Mouse (Mus musculus): Measurements from ENCODE around the gene Cd82. TPM values are rescaled to one million over a fixed set of nuclear protein-coding genes. Genes with fewer than 3 reads are reported as not detected.

Cd82 gene
- polyA plus RNA-seq, 1 experiment = 181 TPM

DNA sequence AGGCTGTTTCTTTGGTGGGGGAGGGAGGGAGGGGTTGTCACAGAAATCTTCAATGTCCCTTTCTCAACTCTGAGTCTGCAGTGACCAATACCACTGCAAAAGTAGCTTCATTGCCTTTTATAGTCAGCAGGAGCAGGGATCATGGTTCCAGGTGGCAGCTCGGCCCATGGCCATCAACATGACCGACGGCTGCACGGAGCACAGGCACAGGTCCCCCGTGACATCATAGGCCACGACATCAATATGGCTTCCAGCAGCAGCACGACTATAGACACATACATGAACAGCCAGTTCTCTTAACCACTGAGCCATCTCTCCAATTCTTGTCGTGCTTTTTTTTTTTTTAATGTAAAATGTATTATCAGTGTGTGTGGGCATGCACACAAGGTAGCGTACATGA is 48.8 kb downstream of the Cd82 start:
- H3K4me3 ChIP-seq (ENCODE audit: control insufficient read depth, insufficient read depth, low read length) = no peak overlapping the region
- no peaks in the 10 kb centered on the region for H3K27me3 ChIP-seq (ENCODE audit: control insufficient read depth, insufficient read depth, low read length)
- H3K36me3 ChIP-seq (ENCODE audit: control insufficient read depth, insufficient read depth, low read length) = no peaks in the 10 kb centered on the region
- no peak overlapping the region for H3K27ac ChIP-seq (ENCODE audit: control insufficient read depth, insufficient read depth, low read length)
- WGBS = 92% methylated on average over 9 of the region's 9 CpGs
- DNase-seq = no peak
- H3K4me1 ChIP-seq (replicated peaks; ENCODE audit: control insufficient read depth, insufficient read depth, low read length) = peaks cover 15% of the 10 kb centered on the region
- no peak for TF ChIP-seq POLR2A (IDR thresholded peaks at IDR 0.05; ENCODE audit: control insufficient read depth, extremely low read depth, insufficient read depth, low read length, poor library complexity)
- TF ChIP-seq CTCF (IDR thresholded peaks at IDR 0.05; ENCODE audit: borderline replicate concordance, control insufficient read depth, extremely low read depth, insufficient read depth, low read length, poor library complexity) = no peak

DNA sequence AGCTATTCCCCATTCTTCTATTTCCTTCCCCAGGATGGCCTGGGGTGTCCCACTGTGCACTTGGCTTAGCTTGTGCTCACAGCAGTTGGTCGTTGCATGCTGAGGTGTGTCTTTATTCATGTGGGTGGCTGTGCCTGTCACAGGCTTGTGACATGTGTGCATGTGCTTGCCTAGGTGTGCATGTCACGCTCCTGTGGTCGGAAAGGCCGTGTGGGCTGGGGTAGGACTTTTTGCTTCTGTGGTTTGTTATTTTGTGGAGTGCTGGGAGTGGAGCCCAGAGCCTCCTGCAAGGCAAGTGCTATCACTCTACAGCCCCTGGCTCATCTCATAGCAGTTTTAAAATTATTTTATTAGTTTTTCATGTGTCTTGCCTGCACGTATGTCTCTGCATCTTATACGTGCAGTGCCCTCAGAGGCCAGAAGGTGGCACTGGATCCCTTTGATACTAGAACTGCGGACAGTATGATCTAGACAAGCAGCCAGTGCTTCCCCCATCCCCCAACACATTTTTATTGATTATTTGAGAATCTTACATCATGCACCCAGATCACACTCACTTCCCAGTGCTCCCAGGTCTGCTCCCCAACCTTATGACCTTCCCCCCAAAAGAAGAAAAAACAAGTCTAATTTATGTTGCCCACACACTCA is 49.4 kb downstream of the Cd82 start:
- peak; percentile 76 for DNase-seq
- Histone ChIP-seq H3K4me1 (replicated peaks; ENCODE audit: control insufficient read depth, insufficient read depth, low read length) (peaks cover 13% of the 10 kb centered on the region), H3K27ac (ENCODE audit: control insufficient read depth, insufficient read depth, low read length) (no peak overlapping the region), H3K27me3 (ENCODE audit: control insufficient read depth, insufficient read depth, low read length) (no peaks in the 10 kb centered on the region), H3K36me3 (ENCODE audit: control insufficient read depth, insufficient read depth, low read length) (no peaks in the 10 kb centered on the region), H3K4me3 (ENCODE audit: control insufficient read depth, insufficient read depth, low read length) (no peak overlapping the region)
- TF ChIP-seq POLR2A (IDR thresholded peaks at IDR 0.05; ENCODE audit: control insufficient read depth, extremely low read depth, insufficient read depth, low read length, poor library complexity) (no peak), CTCF (IDR thresholded peaks at IDR 0.05; ENCODE audit: borderline replicate concordance, control insufficient read depth, extremely low read depth, insufficient read depth, low read length, poor library complexity) (no peak)
- 44% methylated on average over 7 of the region's 7 CpGs for WGBS

GRCm38 (mm10) chr2:93412101-93412500 is 50.8 kb downstream of the Cd82 start:
- TF ChIP-seq CTCF (IDR thresholded peaks at IDR 0.05; ENCODE audit: borderline replicate concordance, control insufficient read depth, extremely low read depth, insufficient read depth, low read length, poor library complexity) (no peak), POLR2A (IDR thresholded peaks at IDR 0.05; ENCODE audit: control insufficient read depth, extremely low read depth, insufficient read depth, low read length, poor library complexity) (no peak)
- WGBS = 51% methylated on average over 4 of the region's 4 CpGs
- DNase-seq = no peak
- H3K36me3 ChIP-seq (ENCODE audit: control insufficient read depth, insufficient read depth, low read length) = no peaks in the 10 kb centered on the region
- H3K4me1 ChIP-seq (replicated peaks; ENCODE audit: control insufficient read depth, insufficient read depth, low read length) = peaks cover 11% of the 10 kb centered on the region
- H3K27me3 ChIP-seq (ENCODE audit: control insufficient read depth, insufficient read depth, low read length) = no peaks in the 10 kb centered on the region
- H3K4me3 ChIP-seq (ENCODE audit: control insufficient read depth, insufficient read depth, low read length) = no peak overlapping the region
- no peak overlapping the region for H3K27ac ChIP-seq (ENCODE audit: control insufficient read depth, insufficient read depth, low read length)

GRCm38 (mm10) chr2:93410899-93411570 is 51.9 kb downstream of the Cd82 start:
- H3K36me3 ChIP-seq (ENCODE audit: control insufficient read depth, insufficient read depth, low read length) = no peaks in the 10 kb centered on the region
- H3K27ac ChIP-seq (ENCODE audit: control insufficient read depth, insufficient read depth, low read length) = no peak overlapping the region
- no peaks in the 10 kb centered on the region for H3K27me3 ChIP-seq (ENCODE audit: control insufficient read depth, insufficient read depth, low read length)
- 58% methylated on average over 12 of the region's 12 CpGs for WGBS
- DNase-seq = no peak
- H3K4me1 ChIP-seq (replicated peaks; ENCODE audit: control insufficient read depth, insufficient read depth, low read length) = peaks cover under 1% of the 10 kb centered on the region; the same call in 1 of the 2 replicates
- H3K4me3 ChIP-seq (ENCODE audit: control insufficient read depth, insufficient read depth, low read length) = no peak overlapping the region
- TF ChIP-seq CTCF (IDR thresholded peaks at IDR 0.05; ENCODE audit: borderline replicate concordance, control insufficient read depth, extremely low read depth, insufficient read depth, low read length, poor library complexity) (no peak), POLR2A (IDR thresholded peaks at IDR 0.05; ENCODE audit: control insufficient read depth, extremely low read depth, insufficient read depth, low read length, poor library complexity) (no peak)

GRCm38 (mm10) chr2:93405017-93405425 is 57.9 kb downstream of the Cd82 start:
- Histone ChIP-seq H3K36me3 (ENCODE audit: control insufficient read depth, insufficient read depth, low read length) (no peaks in the 10 kb centered on the region), H3K4me3 (ENCODE audit: control insufficient read depth, insufficient read depth, low read length) (no peak overlapping the region), H3K27me3 (ENCODE audit: control insufficient read depth, insufficient read depth, low read length) (no peaks in the 10 kb centered on the region), H3K4me1 (replicated peaks; ENCODE audit: control insufficient read depth, insufficient read depth, low read length) (no peaks in the 10 kb centered on the region), H3K27ac (ENCODE audit: control insufficient read depth, insufficient read depth, low read length) (no peak overlapping the region)
- WGBS = 85% methylated on average over 7 of the region's 7 CpGs
- TF ChIP-seq CTCF (IDR thresholded peaks at IDR 0.05; ENCODE audit: borderline replicate concordance, control insufficient read depth, extremely low read depth, insufficient read depth, low read length, poor library complexity) = no peak
- TF ChIP-seq POLR2A (IDR thresholded peaks at IDR 0.05; ENCODE audit: control insufficient read depth, extremely low read depth, insufficient read depth, low read length, poor library complexity) = no peak
- DNase-seq = no peak

GRCm38 (mm10) chr2:93404169-93404568 is 58.8 kb downstream of the Cd82 start:
- no peak for DNase-seq
- WGBS = 53% methylated on average over 4 of the region's 4 CpGs
- TF ChIP-seq CTCF (IDR thresholded peaks at IDR 0.05; ENCODE audit: borderline replicate concordance, control insufficient read depth, extremely low read depth, insufficient read depth, low read length, poor library complexity) (no peak), POLR2A (IDR thresholded peaks at IDR 0.05; ENCODE audit: control insufficient read depth, extremely low read depth, insufficient read depth, low read length, poor library complexity) (no peak)
- H3K27me3 ChIP-seq (ENCODE audit: control insufficient read depth, insufficient read depth, low read length) = no peaks in the 10 kb centered on the region
- H3K36me3 ChIP-seq (ENCODE audit: control insufficient read depth, insufficient read depth, low read length) = no peaks in the 10 kb centered on the region
- H3K4me1 ChIP-seq (replicated peaks; ENCODE audit: control insufficient read depth, insufficient read depth, low read length) = no peaks in the 10 kb centered on the region
- H3K4me3 ChIP-seq (ENCODE audit: control insufficient read depth, insufficient read depth, low read length) = no peak overlapping the region
- H3K27ac ChIP-seq (ENCODE audit: control insufficient read depth, insufficient read depth, low read length) = no peak overlapping the region
